Mouse (Mus musculus) bone marrow macrophage, adult 2 months (primary cell): ENCODE results near the gene Mettl24. TPM values are rescaled to one million over a fixed set of nuclear protein-coding genes. Genes with fewer than 3 reads are reported as not detected.

Experiments used
- H3K27ac ChIP-seq: 2 replicates; pipeline ENCODE4 v1.5.1; 2012; ENCODE audit warnings: low read depth, low read length; ENCODE audit not compliant: insufficient read depth
- H3K4me1 ChIP-seq: 2 replicates; pipeline ENCODE4 v1.6.1; 2012; ENCODE audit warnings: low read length; ENCODE audit not compliant: control insufficient read depth, insufficient read depth
- H3K4me3 ChIP-seq: 2 replicates; pipeline ENCODE4 v1.5.1; 2012; ENCODE audit warnings: mild to moderate bottlenecking, low read length, moderate library complexity; ENCODE audit not compliant: insufficient read depth
- CTCF ChIP-seq: IDR thresholded peaks from 2 replicates; pipeline ENCODE4 v1.5.1; 2012; ENCODE audit warnings: low read depth, mild to moderate bottlenecking, low read length, moderate library complexity
- POLR2A ChIP-seq: IDR thresholded peaks from 2 replicates; pipeline ENCODE4 v1.6.1; 2012; ENCODE audit warnings: mild to moderate bottlenecking, low read depth, low read length, borderline replicate concordance
- polyA plus RNA-seq: library from polyadenylated mRNA; stranded (reverse); fragments of >200 nt; gene quantifications from 2 replicates; pipeline ENCODE4 v1.2.4, GENCODE M21; 2012; ENCODE audit not compliant: missing spikeins, insufficient read depth, insufficient read length

Gene Mettl24
- polyA plus RNA-seq, 1 experiment, result not detected

- Histone ChIP-seq H3K4me3 (no peak overlapping the region), H3K27ac (no peak overlapping the region), H3K4me1 (no peaks in the 10 kb centered on the region)
- TF ChIP-seq CTCF, result no peak
- no peak for TF ChIP-seq POLR2A
Observed at GRCm38 (mm10) chr10:40682470-40682869, 612 bp upstream of the Mettl24 start.

- H3K4me3 ChIP-seq, result no peak overlapping the region
Observed at GRCm38 (mm10) chr10:40683868-40684253, 779 bp downstream of the Mettl24 start.

GRCm38 (mm10) chr10:40684326-40684725, 1.2 kb downstream of the Mettl24 start:
- no peak overlapping the region for H3K4me3 ChIP-seq
- H3K4me1 ChIP-seq, result no peaks in the 10 kb centered on the region
- TF ChIP-seq CTCF (no peak), POLR2A (no peak)
- H3K27ac ChIP-seq, result no peak overlapping the region

More at GRCm38 (mm10) chr10:40683868-40684253, 779 bp downstream of the Mettl24 start:
- TF ChIP-seq CTCF, result no peak
- TF ChIP-seq POLR2A, result no peak
- Histone ChIP-seq H3K4me1 (no peaks in the 10 kb centered on the region), H3K27ac (no peak overlapping the region)

DNA sequence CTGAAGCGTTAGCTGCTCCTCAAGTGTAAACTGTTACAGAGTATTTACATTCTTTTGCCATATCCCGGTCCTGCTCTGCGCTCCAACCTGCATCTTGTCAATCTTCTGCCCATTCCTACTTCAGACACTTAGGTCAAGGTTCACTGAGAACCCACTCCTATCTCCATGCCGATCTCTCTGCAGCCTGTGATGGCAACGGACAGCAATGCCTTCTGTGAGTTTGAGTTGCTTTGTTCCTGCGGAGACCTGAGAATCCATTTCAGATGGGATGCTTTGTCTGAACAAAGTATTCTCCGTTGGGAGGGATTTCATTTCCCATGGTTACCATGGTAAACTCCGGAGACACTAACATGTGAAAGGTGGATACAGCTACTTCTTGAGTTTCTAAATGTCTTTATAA, 2.6 kb downstream of the Mettl24 start:
- no peak overlapping the region for H3K4me3 ChIP-seq
- no peaks in the 10 kb centered on the region for H3K4me1 ChIP-seq
- no peak overlapping the region for H3K27ac ChIP-seq
- no peak for TF ChIP-seq CTCF
- no peak for TF ChIP-seq POLR2A

DNA sequence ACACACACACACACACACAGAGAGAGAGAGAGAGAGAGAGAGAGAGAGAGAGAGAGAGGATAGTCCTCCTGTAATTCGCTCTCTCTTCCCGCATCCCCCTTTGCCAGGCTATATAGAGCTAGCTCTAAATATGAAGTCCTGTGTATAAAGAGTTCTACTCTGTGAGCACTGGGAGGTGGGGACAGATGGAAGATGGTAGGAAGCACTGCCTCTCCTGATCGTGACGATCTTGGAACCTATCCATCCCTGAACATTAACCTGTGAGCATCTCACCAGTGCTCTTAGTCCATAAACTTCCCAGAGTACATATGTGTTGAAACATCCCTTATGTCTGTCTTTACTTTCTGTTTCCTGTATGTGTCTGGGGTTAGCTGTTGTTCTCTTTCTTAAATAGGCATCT, 3.9 kb downstream of the Mettl24 start:
- Histone ChIP-seq H3K4me3 (no peak overlapping the region), H3K27ac (no peak overlapping the region), H3K4me1 (no peaks in the 10 kb centered on the region)
- TF ChIP-seq CTCF (no peak), POLR2A (no peak)

GRCm38 (mm10) chr10:40687407-40687806, 4.3 kb downstream of the Mettl24 start:
- H3K27ac ChIP-seq, result no peak overlapping the region
- H3K4me1 ChIP-seq, result no peaks in the 10 kb centered on the region
- TF ChIP-seq CTCF, result no peak
- no peak for TF ChIP-seq POLR2A
- no peak overlapping the region for H3K4me3 ChIP-seq

DNA sequence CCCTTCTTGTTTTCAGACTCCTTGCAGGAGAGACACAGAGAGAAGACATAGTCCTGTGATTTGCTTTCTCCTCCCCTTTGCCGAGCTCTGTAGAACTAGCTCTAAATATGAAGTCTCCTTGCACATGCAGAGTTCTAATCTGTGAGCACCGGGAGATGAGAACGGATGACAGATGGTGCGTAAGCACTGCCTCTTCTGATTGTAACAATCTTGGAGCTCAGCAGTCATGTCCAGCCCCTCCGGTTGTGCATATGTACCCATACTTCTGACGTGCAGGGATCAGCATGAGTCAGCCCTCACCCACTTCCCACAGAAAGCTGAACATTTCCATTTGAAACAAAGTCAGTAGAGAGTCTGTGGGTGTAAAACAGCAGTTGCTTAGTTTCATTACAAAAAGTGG, 5.2 kb downstream of the Mettl24 start:
- Histone ChIP-seq H3K4me1 (no peaks in the 10 kb centered on the region), H3K4me3 (no peak overlapping the region), H3K27ac (no peak overlapping the region)
- TF ChIP-seq POLR2A, result no peak
- TF ChIP-seq CTCF, result no peak

DNA sequence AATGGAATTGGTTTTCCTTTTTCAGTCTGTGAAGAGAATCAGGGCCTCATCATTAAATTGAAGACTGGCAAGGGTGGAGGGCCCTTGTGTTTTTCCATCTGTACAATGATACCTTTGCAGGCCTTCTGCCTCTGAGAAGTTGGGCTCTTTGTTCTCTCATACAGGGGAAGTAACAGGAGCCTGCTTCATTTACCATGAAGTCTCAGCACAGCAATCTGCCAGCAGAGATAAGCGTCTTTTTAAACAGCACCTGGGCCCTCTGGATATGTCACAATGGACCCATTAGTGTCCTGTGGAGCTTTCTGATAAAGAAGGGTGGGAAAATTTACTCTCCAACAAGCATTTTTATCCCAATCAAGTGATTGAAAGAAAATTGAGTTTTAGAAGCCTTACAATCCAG, 5.8 kb downstream of the Mettl24 start:
- TF ChIP-seq POLR2A (no peak), CTCF (no peak)
- Histone ChIP-seq H3K4me1 (no peaks in the 10 kb centered on the region), H3K4me3 (no peak overlapping the region), H3K27ac (no peak overlapping the region)

GRCm38 (mm10) chr10:40698652-40699051, 15.6 kb downstream of the Mettl24 start:
- TF ChIP-seq CTCF (no peak), POLR2A (no peak)
- H3K4me3 ChIP-seq, result no peak overlapping the region
- H3K27ac ChIP-seq, result no peak overlapping the region
- H3K4me1 ChIP-seq, result no peaks in the 10 kb centered on the region

- TF ChIP-seq CTCF, result no peak
- TF ChIP-seq POLR2A, result no peak
- Histone ChIP-seq H3K4me3 (no peak overlapping the region), H3K27ac (no peak overlapping the region), H3K4me1 (no peaks in the 10 kb centered on the region)
Observed at GRCm38 (mm10) chr10:40711127-40711526, 28.0 kb downstream of the Mettl24 start.

DNA sequence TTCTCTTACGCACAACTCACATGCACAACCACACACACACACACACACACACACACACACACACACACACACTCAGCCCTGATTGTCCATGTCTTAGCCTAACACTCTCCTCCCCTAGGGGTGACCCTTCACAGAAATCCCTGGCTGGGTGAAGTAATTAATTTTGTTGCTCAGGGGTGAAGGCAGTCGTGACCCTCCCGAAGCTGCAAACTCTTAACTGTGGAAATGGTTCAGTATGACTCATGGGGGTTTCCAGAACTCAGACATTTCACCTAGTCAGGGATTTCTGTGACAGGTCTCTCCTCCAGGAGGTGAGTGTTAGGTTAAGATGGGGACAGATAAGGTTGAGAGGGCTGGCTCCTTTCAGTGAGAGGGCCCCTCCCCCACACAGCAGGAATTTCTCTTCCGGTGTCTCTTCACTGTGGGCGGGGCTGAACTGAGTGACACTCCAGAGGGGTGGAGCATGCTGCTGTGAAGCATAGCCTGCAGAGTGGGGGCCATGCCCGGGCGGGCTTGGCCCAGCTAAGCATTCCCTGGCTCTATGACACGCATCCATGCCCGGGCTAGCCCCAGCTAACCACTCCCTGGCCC, 30.0 kb downstream of the Mettl24 start:
- Histone ChIP-seq H3K27ac (no peak overlapping the region), H3K4me3 (no peak overlapping the region), H3K4me1 (no peaks in the 10 kb centered on the region)
- TF ChIP-seq POLR2A (no peak), CTCF (no peak)
